Mouse (Mus musculus) embryonic fibroblast, embryonic 13.5 days (primary cell): ENCODE measurements around the gene Zfp322a. TPM values are rescaled to one million over a fixed set of nuclear protein-coding genes. Genes with fewer than 3 reads are reported as not detected.
"Not testable (repeated sequence)": the region's sequence is repeated elsewhere in the genome, so short reads cannot be mapped to it uniquely, and the experiment has no call there.

Experiments used
- H3K27ac ChIP-seq: 2 replicates; pipeline ENCODE4 v1.5.1; 2012; ENCODE audit warnings: low read length, control low read depth, inconsistent platforms; ENCODE audit not compliant: insufficient read depth
- H3K4me1 ChIP-seq: 2 replicates; pipeline ENCODE4 v1.6.1; 2011; ENCODE audit warnings: low read length; ENCODE audit not compliant: control insufficient read depth, insufficient read depth
- H3K4me3 ChIP-seq: 2 replicates; pipeline ENCODE4 v1.5.1; 2011; ENCODE audit warnings: mild to moderate bottlenecking, control low read depth, low read length; ENCODE audit not compliant: insufficient read depth
- CTCF ChIP-seq: IDR thresholded peaks from 2 replicates; pipeline ENCODE4 v1.5.1; 2011; ENCODE audit warnings: mild to moderate bottlenecking, control low read depth, low read length, moderate library complexity, borderline replicate concordance; ENCODE audit not compliant: insufficient read depth
- POLR2A ChIP-seq: IDR thresholded peaks from 2 replicates; pipeline ENCODE4 v1.6.1; 2011; ENCODE audit warnings: low read depth, mild to moderate bottlenecking, control low read depth, low read length, moderate library complexity
- polyA plus RNA-seq: library from polyadenylated mRNA; stranded (reverse); fragments of >200 nt; gene quantifications from 2 replicates; pipeline ENCODE4 v1.2.4, GENCODE M21; 2011; ENCODE audit warnings: low read depth; ENCODE audit not compliant: missing spikeins, insufficient read length

Zfp322a gene
- polyA plus RNA-seq, 1 experiment = 25.7 TPM

- TF ChIP-seq CTCF (no peak), POLR2A (no peak)
- H3K27ac ChIP-seq = no peak overlapping the region
- H3K4me3 ChIP-seq = peak overlapping the region; percentile 85
- H3K4me1 ChIP-seq = 0 out of 2 replicates have a peak, but pooled peaks cover 2% of the 10 kb centered on the region
These were observed 55.9 kb downstream of the Zfp322a start for GRCm38 (mm10) chr13:23312909-23313669.

DNA sequence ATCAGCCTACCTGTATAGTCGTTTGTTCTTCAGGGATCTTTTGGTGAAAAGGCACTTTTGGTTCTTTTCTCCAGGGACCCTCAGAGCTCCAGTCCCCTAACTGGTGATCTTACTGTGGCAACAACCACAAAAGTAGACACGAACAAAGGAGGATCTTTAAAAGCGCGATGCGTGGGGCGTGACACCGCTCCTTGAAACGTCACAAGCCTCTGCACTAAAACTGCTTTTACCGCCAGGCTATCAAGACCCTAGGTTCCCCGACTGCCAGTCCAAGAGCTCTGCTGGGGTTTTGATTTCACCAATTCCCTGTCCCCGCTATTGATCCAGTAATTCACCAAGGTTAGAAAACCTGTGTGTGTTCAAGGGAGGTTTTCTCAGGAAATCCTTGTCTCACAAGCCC is 59.0 kb downstream of the Zfp322a start:
- H3K27ac ChIP-seq = no peak overlapping the region
- H3K4me3 ChIP-seq = peak overlapping the region; percentile 85
- H3K4me1 ChIP-seq = 0 out of 2 replicates have a peak, but pooled peaks cover 2% of the 10 kb centered on the region
- TF ChIP-seq CTCF = no peak
- TF ChIP-seq POLR2A = no peak

DNA sequence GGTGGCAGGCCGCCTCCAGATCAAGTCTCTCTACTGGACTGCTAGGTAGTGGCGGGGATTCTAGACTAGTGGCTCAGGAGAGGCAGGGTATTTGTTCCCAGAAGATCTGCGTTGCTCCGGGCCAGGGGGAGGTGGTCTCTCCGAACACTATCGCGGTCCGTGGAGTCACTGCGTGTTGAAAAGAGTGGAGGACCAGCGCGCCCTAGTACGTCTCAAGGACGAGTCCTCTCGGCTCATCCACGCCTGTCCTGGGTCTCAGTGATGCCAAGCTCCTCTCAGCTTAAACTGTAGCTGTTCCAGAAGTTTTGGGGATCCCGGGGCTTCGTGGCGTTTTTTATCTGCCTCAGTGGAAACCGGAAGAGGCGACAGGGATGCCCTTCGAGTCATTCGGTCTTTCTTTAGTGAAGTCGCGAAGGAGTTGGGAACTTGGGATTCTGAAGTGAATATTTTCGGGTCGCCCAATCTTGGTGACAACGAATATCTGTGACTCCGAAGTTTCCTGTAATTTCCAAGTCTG is 59.5 kb downstream of the Zfp322a start:
- 0 out of 2 replicates have a peak, but pooled peaks cover 2% of the 10 kb centered on the region for H3K4me1 ChIP-seq
- peak overlapping the region; percentile 85 for H3K4me3 ChIP-seq
- H3K27ac ChIP-seq = no peak overlapping the region
- no peak for TF ChIP-seq POLR2A
- no peak for TF ChIP-seq CTCF

GRCm38 (mm10) chr13:23308639-23309307 is 60.2 kb downstream of the Zfp322a start:
- not testable (repeated sequence) for H3K4me1 ChIP-seq, H3K27ac ChIP-seq
- peak overlapping the region; percentile 85 for H3K4me3 ChIP-seq

DNA sequence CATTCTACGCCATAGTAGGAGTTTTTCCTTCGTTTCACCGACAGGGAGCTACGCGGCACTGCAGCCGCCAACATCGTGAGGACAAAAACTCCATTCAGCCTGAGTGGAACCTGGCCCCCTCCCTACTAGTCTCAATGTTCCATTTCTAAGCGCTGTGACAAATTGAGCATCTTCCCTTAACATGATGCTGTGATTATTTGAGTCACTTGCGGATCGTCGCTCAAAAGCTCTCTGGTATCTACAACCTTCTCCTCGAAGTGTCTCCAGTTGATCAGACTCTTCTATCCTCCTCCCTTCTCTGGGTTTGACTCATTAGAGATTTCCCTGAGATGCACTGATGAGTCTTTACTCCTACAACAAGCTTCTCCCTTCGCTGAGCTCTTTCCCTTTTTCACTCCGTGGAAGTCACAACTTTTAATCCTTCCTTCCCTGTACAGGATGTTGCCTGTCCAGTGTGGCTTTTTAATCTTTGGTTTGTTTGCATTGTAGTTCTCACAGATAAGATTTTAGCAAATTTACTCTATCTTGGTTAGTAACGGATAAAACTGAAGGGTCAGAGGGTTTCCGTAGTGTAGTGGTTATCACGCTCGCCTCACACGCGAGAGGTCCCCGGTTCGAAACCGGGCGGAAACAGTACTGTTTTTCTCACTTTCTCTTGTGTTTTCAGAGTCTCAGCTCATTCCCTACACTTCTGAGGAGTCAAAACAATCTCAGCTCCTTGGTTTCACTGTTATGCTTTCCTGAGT is 61.8 kb downstream of the Zfp322a start:
- H3K4me1 ChIP-seq = no peaks in the 10 kb centered on the region
- TF ChIP-seq CTCF (no peak), POLR2A (no peak)
- peak overlapping the region; percentile 95 for H3K4me3 ChIP-seq
- H3K27ac ChIP-seq = peak overlapping the region; percentile 50; the same call in 1 of the 2 replicates

- 0 out of 2 replicates have a peak overlapping the region, but pooled peaks have one; percentile 50 for H3K27ac ChIP-seq
- H3K4me3 ChIP-seq = peak overlapping the region; percentile 95
- H3K4me1 ChIP-seq = no peaks in the 10 kb centered on the region
- TF ChIP-seq POLR2A = no peak
These were observed 62.3 kb downstream of the Zfp322a start for GRCm38 (mm10) chr13:23306707-23307068.

Other genes starting within 250 kb of the Zfp322a start
- gene Vmn1r218, start 236.1 kb downstream of the Zfp322a start, polyA plus RNA-seq = not detected in 2 replicates
- gene Vmn1r219, start 209.9 kb downstream of the Zfp322a start, polyA plus RNA-seq = not detected in 2 replicates
- not detected in 2 replicates for gene Vmn1r220, start 181.2 kb downstream of the Zfp322a start, polyA plus RNA-seq
- not detected in 2 replicates for gene Vmn1r221, start 155.1 kb downstream of the Zfp322a start, polyA plus RNA-seq
- gene Vmn1r222, start 133.3 kb downstream of the Zfp322a start, polyA plus RNA-seq = not detected in 2 replicates
- gene Vmn1r223, start 122.1 kb downstream of the Zfp322a start, polyA plus RNA-seq = not detected in 2 replicates
- gene Abt1, start 54.7 kb upstream of the Zfp322a start, polyA plus RNA-seq = 4.2 and 4.7 TPM in 2 replicates
- not detected in 2 replicates for gene Btn1a1, start 96.7 kb upstream of the Zfp322a start, polyA plus RNA-seq
- not detected in 2 replicates for gene Btn2a2, start 119.6 kb upstream of the Zfp322a start, polyA plus RNA-seq
- 8.1 and 10.5 TPM in 2 replicates for gene Hist1h4h, start 161.8 kb upstream of the Zfp322a start, polyA plus RNA-seq
- 12.7 and 20.4 TPM in 2 replicates for gene Hist1h2af, start 164.7 kb upstream of the Zfp322a start, polyA plus RNA-seq
- gene Hist1h3g, start 166.2 kb upstream of the Zfp322a start, polyA plus RNA-seq = 5.7 TPM in 1 of 2 replicates, not detected in the other
- 1.8 and 4.0 TPM in 2 replicates for gene Hist1h2bh, start 174.2 kb upstream of the Zfp322a start, polyA plus RNA-seq
- 0.61 and 0.70 TPM in 2 replicates for gene Hist1h3f, start 174.8 kb upstream of the Zfp322a start, polyA plus RNA-seq
- 9.6 and 18.1 TPM in 2 replicates for gene Hist1h4f, start 182.4 kb upstream of the Zfp322a start, polyA plus RNA-seq
- gene Hist1h1d, start 184.1 kb upstream of the Zfp322a start, polyA plus RNA-seq = 0.83 and 2.7 TPM in 2 replicates
- gene Hist1h3e, start 193.2 kb upstream of the Zfp322a start, polyA plus RNA-seq = 2.4 and 3.4 TPM in 2 replicates
- 3.4 and 6.0 TPM in 2 replicates for gene Hist1h2ae, start 202.0 kb upstream of the Zfp322a start, polyA plus RNA-seq
- gene Hist1h2bg, start 202.2 kb upstream of the Zfp322a start, polyA plus RNA-seq = 12.6 and 22.6 TPM in 2 replicates
- 5.7 and 6.4 TPM in 2 replicates for gene Hist1h2bf, start 205.0 kb upstream of the Zfp322a start, polyA plus RNA-seq
- 2.9 and 3.0 TPM in 2 replicates for gene Hist1h2ad, start 205.2 kb upstream of the Zfp322a start, polyA plus RNA-seq
- gene Hist1h3d, start 206.6 kb upstream of the Zfp322a start, polyA plus RNA-seq = 2.4 and 5.1 TPM in 2 replicates
- gene Hist1h4d, start 212.4 kb upstream of the Zfp322a start, polyA plus RNA-seq = 3.7 and 6.8 TPM in 2 replicates